Mouse (Mus musculus): ENCODE data around the gene Ndel1. TPM values are rescaled to one million over a fixed set of nuclear protein-coding genes. Genes with fewer than 3 reads are reported as not detected.
"Not testable (repeated sequence)": the region's sequence is repeated elsewhere in the genome, so short reads cannot be mapped to it uniquely, and the experiment has no call there.

Gene Ndel1
- polyA plus RNA-seq, 1 experiment: 74.3 TPM

- H3K4me1 ChIP-seq (ENCODE audit: control insufficient read depth, insufficient read depth, low read length): no peaks in the 10 kb centered on the region
- H3K4me3 ChIP-seq (replicated peaks; ENCODE audit: extremely low read depth, low read depth, low read length): no peak overlapping the region
- DNase-seq: no peak
- TF ChIP-seq POLR2A (IDR thresholded peaks at IDR 0.05; ENCODE audit: borderline replicate concordance, extremely low read depth, low read depth, low read length): no peak
Measured at GRCm38 (mm10) chr11:68833593-68833992, 38.1 kb downstream of the Ndel1 start.

- WGBS: 50% methylated on average over 4 of the region's 4 CpGs
- TF ChIP-seq CTCF (IDR thresholded peaks at IDR 0.05; ENCODE audit: insufficient read depth, low read length) (no peak), POLR2A (IDR thresholded peaks at IDR 0.05; ENCODE audit: borderline replicate concordance, extremely low read depth, low read depth, low read length) (no peak)
- no peak for DNase-seq
- Histone ChIP-seq H3K4me1 (ENCODE audit: control insufficient read depth, insufficient read depth, low read length) (no peaks in the 10 kb centered on the region), H3K4me3 (replicated peaks; ENCODE audit: extremely low read depth, low read depth, low read length) (no peak overlapping the region)
Measured at GRCm38 (mm10) chr11:68832793-68833192, 38.9 kb downstream of the Ndel1 start.

GRCm38 (mm10) chr11:68831580-68831979, 40.1 kb downstream of the Ndel1 start:
- 87% methylated on average over 5 of the region's 5 CpGs for whole genome bisulfite sequencing
- not testable (repeated sequence) for H3K4me1 ChIP-seq (ENCODE audit: control insufficient read depth, insufficient read depth, low read length); H3K4me3 ChIP-seq (replicated peaks; ENCODE audit: extremely low read depth, low read depth, low read length); DNase-seq

GRCm38 (mm10) chr11:68826735-68827134, 44.9 kb downstream of the Ndel1 start:
- 0 out of 2 replicates have a peak, but pooled peaks cover 4% of the 10 kb centered on the region for H3K4me1 ChIP-seq (ENCODE audit: control insufficient read depth, insufficient read depth, low read length)
- WGBS: 53% methylated on average over 3 of the region's 3 CpGs
- TF ChIP-seq CTCF (IDR thresholded peaks at IDR 0.05; ENCODE audit: insufficient read depth, low read length) (no peak), POLR2A (IDR thresholded peaks at IDR 0.05; ENCODE audit: borderline replicate concordance, extremely low read depth, low read depth, low read length) (no peak)
- DNase-seq: no peak
- no peak overlapping the region for H3K4me3 ChIP-seq (replicated peaks; ENCODE audit: extremely low read depth, low read depth, low read length)

DNA sequence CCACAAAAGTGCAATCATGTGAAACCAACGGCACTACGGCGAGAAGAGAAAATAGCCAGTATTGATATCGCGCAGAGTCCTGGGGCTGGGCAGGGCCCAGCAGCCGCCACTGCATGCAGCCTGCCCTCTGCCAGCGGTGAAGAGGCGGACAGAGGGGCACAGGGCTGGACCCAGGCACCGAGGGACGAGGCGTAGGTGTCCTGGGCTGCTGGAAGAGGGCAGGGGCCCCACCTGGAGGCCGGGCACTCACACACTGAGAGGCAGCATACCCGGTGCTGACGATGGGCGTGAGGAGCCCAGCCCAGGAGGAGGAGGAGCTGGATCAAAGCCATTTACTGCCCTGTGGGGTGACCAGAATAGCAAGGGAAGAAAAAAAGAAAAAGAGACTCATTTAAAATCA, 49.3 kb downstream of the Ndel1 start:
- no peak overlapping the region for H3K4me3 ChIP-seq (replicated peaks; ENCODE audit: extremely low read depth, low read depth, low read length)
- H3K4me1 ChIP-seq (ENCODE audit: control insufficient read depth, insufficient read depth, low read length): 0 out of 2 replicates have a peak, but pooled peaks cover 4% of the 10 kb centered on the region
- TF ChIP-seq CTCF (IDR thresholded peaks at IDR 0.05; ENCODE audit: insufficient read depth, low read length) (no peak), POLR2A (IDR thresholded peaks at IDR 0.05; ENCODE audit: borderline replicate concordance, extremely low read depth, low read depth, low read length) (no peak)
- no peak for DNase-seq
- 81% methylated on average over 15 of the region's 15 CpGs for WGBS

DNA sequence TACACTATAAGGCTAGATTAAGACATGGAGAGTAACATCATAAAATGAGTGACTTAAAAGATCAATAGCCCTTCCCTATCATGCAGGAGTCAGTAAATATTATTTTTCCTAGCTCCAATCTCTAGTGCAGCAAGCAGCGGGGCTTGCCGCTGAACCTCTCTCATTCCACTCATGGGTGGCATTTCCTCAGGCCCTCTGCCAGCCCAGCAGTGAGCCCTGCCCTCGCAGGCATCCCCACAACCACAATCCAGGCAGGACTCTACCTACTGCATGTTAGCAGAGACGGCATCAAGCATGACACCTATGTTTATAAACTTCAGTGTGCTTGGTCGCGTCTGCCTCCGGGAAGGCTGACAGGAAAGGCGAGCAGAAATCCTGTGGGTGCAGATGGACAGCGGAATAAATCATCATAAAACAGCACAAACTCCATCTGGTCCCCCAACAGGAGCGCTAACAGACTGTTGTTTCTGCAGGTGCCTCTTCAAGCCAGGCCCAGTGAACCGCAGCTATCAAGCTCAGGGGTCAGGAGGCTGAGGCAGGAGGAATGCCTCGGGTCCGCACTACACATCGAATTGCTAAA, 52.3 kb downstream of the Ndel1 start:
- no peak for DNase-seq
- TF ChIP-seq CTCF (IDR thresholded peaks at IDR 0.05; ENCODE audit: insufficient read depth, low read length): no peak
- no peak for TF ChIP-seq POLR2A (IDR thresholded peaks at IDR 0.05; ENCODE audit: borderline replicate concordance, extremely low read depth, low read depth, low read length)
- H3K4me1 ChIP-seq (ENCODE audit: control insufficient read depth, insufficient read depth, low read length): no peaks in the 10 kb centered on the region
- H3K4me3 ChIP-seq (replicated peaks; ENCODE audit: extremely low read depth, low read depth, low read length): no peak overlapping the region
- 70% methylated on average over 14 of the region's 14 CpGs for WGBS

DNA sequence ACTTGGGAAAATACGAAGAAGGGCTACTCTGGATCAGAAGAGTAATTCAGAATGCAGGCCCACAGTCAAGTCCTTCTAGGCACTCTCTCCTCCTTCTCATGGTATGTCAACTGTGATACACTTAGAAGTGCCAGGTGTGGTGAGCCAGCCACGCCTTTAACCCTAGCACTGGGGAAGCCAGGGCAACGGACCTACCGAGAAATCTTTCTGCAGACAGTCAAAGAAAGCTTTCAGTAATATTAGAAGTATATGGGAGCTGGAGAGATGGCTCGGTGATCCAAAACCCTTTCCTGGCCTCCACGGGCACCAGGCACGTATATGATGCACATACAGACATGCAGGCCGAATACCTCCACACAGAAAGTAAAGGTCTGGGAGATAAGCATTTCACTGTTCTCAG, 53.2 kb downstream of the Ndel1 start:
- Histone ChIP-seq H3K4me1 (ENCODE audit: control insufficient read depth, insufficient read depth, low read length) (no peaks in the 10 kb centered on the region), H3K4me3 (replicated peaks; ENCODE audit: extremely low read depth, low read depth, low read length) (no peak overlapping the region)
- no peak for TF ChIP-seq CTCF (IDR thresholded peaks at IDR 0.05; ENCODE audit: insufficient read depth, low read length)
- no peak for TF ChIP-seq POLR2A (IDR thresholded peaks at IDR 0.05; ENCODE audit: borderline replicate concordance, extremely low read depth, low read depth, low read length)
- DNase-seq: no peak
- 82% methylated on average over 8 of the region's 8 CpGs for WGBS

DNA sequence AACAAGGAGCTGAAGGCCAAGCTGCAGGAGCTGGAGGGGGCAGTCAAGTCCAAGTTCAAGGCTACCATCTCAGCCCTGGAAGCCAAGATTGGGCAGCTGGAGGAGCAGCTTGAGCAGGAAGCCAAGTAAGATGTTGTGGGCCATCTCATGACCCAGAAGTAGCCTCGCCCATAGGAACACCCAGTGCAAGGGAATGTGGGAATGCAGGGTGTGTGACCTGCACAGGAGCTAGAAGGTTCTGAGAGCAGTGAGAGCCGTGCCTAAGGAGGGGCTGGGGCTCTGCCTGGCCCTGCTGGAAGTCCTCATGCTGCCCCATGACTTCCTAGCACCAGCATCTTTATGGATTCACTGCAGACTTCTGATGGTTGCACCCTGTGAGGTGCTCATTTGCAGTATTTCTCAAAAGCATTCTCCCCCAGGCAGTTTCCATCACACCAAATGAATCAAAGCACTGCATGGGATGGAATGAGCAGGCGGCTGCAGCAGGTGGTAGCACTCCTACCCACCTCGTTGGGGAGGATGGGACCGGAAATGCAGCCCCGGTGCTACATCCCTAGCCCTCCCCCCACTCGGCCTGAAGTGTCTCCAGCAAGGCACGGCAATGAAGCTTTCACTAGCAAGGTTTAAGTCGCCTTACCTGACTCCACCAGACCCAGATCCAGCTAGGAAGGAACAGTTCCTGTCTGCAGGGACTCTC, 59.6 kb downstream of the Ndel1 start:
- Histone ChIP-seq H3K4me3 (replicated peaks; ENCODE audit: extremely low read depth, low read depth, low read length) (no peak overlapping the region), H3K4me1 (ENCODE audit: control insufficient read depth, insufficient read depth, low read length) (no peaks in the 10 kb centered on the region)
- 67% methylated on average over 9 of the region's 9 CpGs for WGBS
- no peak for DNase-seq
- TF ChIP-seq POLR2A (IDR thresholded peaks at IDR 0.05; ENCODE audit: borderline replicate concordance, extremely low read depth, low read depth, low read length) (no peak), CTCF (IDR thresholded peaks at IDR 0.05; ENCODE audit: insufficient read depth, low read length) (no peak)

- Histone ChIP-seq H3K4me3 (replicated peaks; ENCODE audit: extremely low read depth, low read depth, low read length) (no peak overlapping the region), H3K4me1 (ENCODE audit: control insufficient read depth, insufficient read depth, low read length) (no peaks in the 10 kb centered on the region)
- WGBS: 34% methylated on average over 6 of the region's 6 CpGs
- peak; percentile 76 for DNase-seq
- TF ChIP-seq POLR2A (IDR thresholded peaks at IDR 0.05; ENCODE audit: borderline replicate concordance, extremely low read depth, low read depth, low read length) (no peak), CTCF (IDR thresholded peaks at IDR 0.05; ENCODE audit: insufficient read depth, low read length) (peak; percentile 93)
Measured at GRCm38 (mm10) chr11:68807787-68808186, 63.9 kb downstream of the Ndel1 start.

DNA sequence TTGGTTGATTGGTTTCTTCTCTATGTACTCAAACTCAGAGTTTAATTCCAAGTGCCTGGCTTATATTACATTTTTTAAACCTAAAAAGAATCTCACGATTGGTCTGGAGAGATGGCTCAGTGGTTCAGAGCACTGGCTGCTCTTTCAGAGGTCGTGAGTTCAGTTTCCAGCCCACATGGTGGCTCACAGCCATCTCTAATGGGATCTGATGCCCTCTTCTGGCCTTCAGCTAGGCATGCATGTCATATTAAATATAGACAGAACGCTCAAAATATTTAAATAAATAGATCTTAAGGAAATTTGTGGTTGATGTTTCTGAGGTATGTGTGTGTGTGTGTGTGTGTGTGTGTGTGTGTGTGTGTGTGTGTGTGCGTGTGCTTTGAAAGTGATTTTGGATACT, 66.5 kb downstream of the Ndel1 start:
- Histone ChIP-seq H3K4me1 (ENCODE audit: control insufficient read depth, insufficient read depth, low read length) (no peaks in the 10 kb centered on the region), H3K4me3 (replicated peaks; ENCODE audit: extremely low read depth, low read depth, low read length) (no peak overlapping the region)
- TF ChIP-seq CTCF (IDR thresholded peaks at IDR 0.05; ENCODE audit: insufficient read depth, low read length) (peak; percentile 37; the same call in 1 of the 2 replicates), POLR2A (IDR thresholded peaks at IDR 0.05; ENCODE audit: borderline replicate concordance, extremely low read depth, low read depth, low read length) (no peak)
- no peak for DNase-seq
- 39% methylated on average over 4 of the region's 4 CpGs for WGBS

Measured in lung, adult 2 months (tissue).